In genomic region chr6:45381126-45381525, GRCm38 (mm10) we compare ENCODE assay signal across 24 mouse cellular contexts.
DNase-seq lines count a peak whose midpoint lies in the region; ATAC-seq lines count a peak whose summit lies in the region.
"Had no signal": no experiment of that assay in that cellular context is flagged by ENCODE, and none has a peak within 500 bp of the region (broad histone marks: within the 10 kb centered on the region; RNA-seq: fewer than 3 reads in every experiment).

No protein-coding gene starts in this region.

- H3K27ac ChIP-seq in hindbrain, embryonic 11.5 days (ENCODE audit: low read depth, low read length), result no peak overlapping the region
- no peak overlapping the region for H3K27ac ChIP-seq in hindbrain, embryonic 10.5 days
- H3K27ac ChIP-seq in neural tube, embryonic 11.5 days (ENCODE audit: low read depth, low read length), result no peak overlapping the region
- H3K27ac ChIP-seq: forebrain, embryonic 10.5 days; heart, embryonic 15.5 days; kidney, embryonic 15.5 days; limb, embryonic 15.5 days; liver, embryonic 14.5 days; lung, embryonic 15.5 days; macrophage; midbrain, embryonic 12.5 days; stomach, postnatal 0 days had no signal

- DNase-seq in hindbrain, embryonic 11.5 days (ENCODE audit: low spot score), result peak; percentile 5
- no peak for DNase-seq in hindbrain, embryonic 10.5 days (ENCODE audit: low spot score)
- DNase-seq in neural tube, embryonic 11.5 days (ENCODE audit: low spot score), result peak; percentile 25
- no peak for DNase-seq in neural tube, embryonic 10.5 days (ENCODE audit: extremely low spot score, low spot score)
- peak; percentile 35 for DNase-seq in cerebellum, adult 8-10 months
- DNase-seq in cerebellum, postnatal 36 days, result peak; percentile 48 to 64
- no peak for DNase-seq in gastrocnemius, postnatal 36 days
- no peak for DNase-seq in kidney, postnatal 4 days
- DNase-seq: adrenal gland, postnatal 14 days; heart, postnatal 36 days; kidney, adult 11 months; kidney, postnatal 36 days; right cerebral cortex, postnatal 14 days had no signal

- WGBS in hindbrain, embryonic 11.5 days, result 52% methylated on average over 7 of the region's 7 CpGs
- 72% methylated on average over 7 of the region's 7 CpGs for WGBS in hindbrain, embryonic 10.5 days
- WGBS in neural tube, embryonic 11.5 days, result 58% methylated on average over 7 of the region's 7 CpGs

- no peaks in the 10 kb centered on the region for H3K27me3 ChIP-seq in hindbrain, embryonic 11.5 days (ENCODE audit: control insufficient read depth, insufficient read depth, low read length)
- H3K27me3 ChIP-seq in hindbrain, embryonic 10.5 days (ENCODE audit: insufficient read depth, poor library complexity, severe bottlenecking), result no peaks in the 10 kb centered on the region
- no peaks in the 10 kb centered on the region for H3K27me3 ChIP-seq in neural tube, embryonic 11.5 days (ENCODE audit: control insufficient read depth, insufficient read depth, low read length)
- H3K27me3 ChIP-seq: heart, embryonic 15.5 days; kidney, embryonic 15.5 days; limb, embryonic 15.5 days; lung, embryonic 15.5 days; midbrain, embryonic 12.5 days had no signal

- ATAC-seq in hindbrain, embryonic 11.5 days (ENCODE audit: low FRiP score), result 0 out of 2 replicates have a peak, but pooled peaks have one; percentile 25
- ATAC-seq in neural tube, embryonic 11.5 days (ENCODE audit: insufficient read depth, low FRiP score, low TSS enrichment), result no peak
- ATAC-seq: CD4-positive, CD25-positive, alpha-beta regulatory T cell, adult 4 months; forebrain, embryonic 16.5 days had no signal

- no peak overlapping the region for H3K4me2 ChIP-seq in hindbrain, embryonic 11.5 days (replicated peaks; ENCODE audit: low read depth, low read length)
- H3K4me2 ChIP-seq in neural tube, embryonic 11.5 days (ENCODE audit: low read depth), result no peak overlapping the region
- H3K4me2 ChIP-seq: heart, embryonic 15.5 days; kidney, embryonic 15.5 days; limb, embryonic 15.5 days; lung, embryonic 15.5 days; midbrain, embryonic 12.5 days had no signal

- no peak overlapping the region for H3K4me3 ChIP-seq in hindbrain, embryonic 11.5 days (ENCODE audit: low read depth, low read length)
- no peak overlapping the region for H3K4me3 ChIP-seq in hindbrain, embryonic 10.5 days
- H3K4me3 ChIP-seq in neural tube, embryonic 11.5 days (ENCODE audit: low read depth, low read length), result no peak overlapping the region
- H3K4me3 ChIP-seq: forebrain, embryonic 10.5 days; heart, embryonic 15.5 days; kidney, embryonic 15.5 days; limb, embryonic 15.5 days; lung, embryonic 15.5 days; midbrain, embryonic 12.5 days had no signal

- intact Hi-C loops in gastrocnemius, postnatal 36 days (cut with DNase I), result no loop called here

- H3K9me3 ChIP-seq in hindbrain, embryonic 11.5 days (ENCODE audit: control insufficient read depth, low read length), result no peaks in the 10 kb centered on the region
- no peaks in the 10 kb centered on the region for H3K9me3 ChIP-seq in hindbrain, embryonic 10.5 days
- no peaks in the 10 kb centered on the region for H3K9me3 ChIP-seq in neural tube, embryonic 11.5 days (ENCODE audit: control insufficient read depth, low read length)
- H3K9me3 ChIP-seq: forebrain, embryonic 10.5 days; heart, embryonic 15.5 days; kidney, embryonic 15.5 days; limb, embryonic 15.5 days; lung, embryonic 15.5 days; midbrain, embryonic 12.5 days had no signal

- H3K36me3 ChIP-seq in hindbrain, embryonic 11.5 days (ENCODE audit: control insufficient read depth, insufficient read depth, low read length), result no peaks in the 10 kb centered on the region
- no peaks in the 10 kb centered on the region for H3K36me3 ChIP-seq in hindbrain, embryonic 10.5 days
- H3K36me3 ChIP-seq in neural tube, embryonic 11.5 days (ENCODE audit: control insufficient read depth, insufficient read depth, low read length), result no peaks in the 10 kb centered on the region
- H3K36me3 ChIP-seq: forebrain, embryonic 10.5 days; heart, embryonic 15.5 days; kidney, embryonic 15.5 days; limb, embryonic 15.5 days; lung, embryonic 15.5 days; midbrain, embryonic 12.5 days had no signal

- no peaks in the 10 kb centered on the region for H3K4me1 ChIP-seq in hindbrain, embryonic 11.5 days (replicated peaks; ENCODE audit: control insufficient read depth, insufficient read depth, low read length)
- no peaks in the 10 kb centered on the region for H3K4me1 ChIP-seq in hindbrain, embryonic 10.5 days (replicated peaks)
- no peaks in the 10 kb centered on the region for H3K4me1 ChIP-seq in neural tube, embryonic 11.5 days (ENCODE audit: control insufficient read depth, insufficient read depth, low read length)
- H3K4me1 ChIP-seq: forebrain, embryonic 10.5 days; heart, embryonic 15.5 days; kidney, embryonic 15.5 days; limb, embryonic 15.5 days; lung, embryonic 15.5 days; midbrain, embryonic 12.5 days had no signal

- no peak overlapping the region for H3K9ac ChIP-seq in hindbrain, embryonic 11.5 days (ENCODE audit: low read depth, low read length)
- no peak overlapping the region for H3K9ac ChIP-seq in neural tube, embryonic 11.5 days (ENCODE audit: low read length)
- H3K9ac ChIP-seq: heart, embryonic 15.5 days; kidney, embryonic 15.5 days; limb, embryonic 15.5 days; liver, embryonic 14.5 days; lung, embryonic 15.5 days; midbrain, embryonic 12.5 days had no signal

Comparison
In these comparisons a context has a peak if more than half of its experiments do, and no peak if none do; other contexts are left out.
1. DNase-seq: peak in hindbrain, embryonic 11.5 days (single experiment), neural tube, embryonic 11.5 days (single experiment), cerebellum, adult 8-10 months (single experiment) and cerebellum, postnatal 36 days (2 of 2); none in hindbrain, embryonic 10.5 days (single experiment), neural tube, embryonic 10.5 days (single experiment), gastrocnemius, postnatal 36 days (0 of 2) and kidney, postnatal 4 days (0 of 2).